Mouse (Mus musculus): ENCODE data around the gene Mgmt. TPM values are rescaled to one million over a fixed set of nuclear protein-coding genes. Genes with fewer than 3 reads are reported as not detected.

Mgmt gene
- total RNA-seq, 2 experiments from 2014 or later: 1.1 to 1.3 TPM

DNA sequence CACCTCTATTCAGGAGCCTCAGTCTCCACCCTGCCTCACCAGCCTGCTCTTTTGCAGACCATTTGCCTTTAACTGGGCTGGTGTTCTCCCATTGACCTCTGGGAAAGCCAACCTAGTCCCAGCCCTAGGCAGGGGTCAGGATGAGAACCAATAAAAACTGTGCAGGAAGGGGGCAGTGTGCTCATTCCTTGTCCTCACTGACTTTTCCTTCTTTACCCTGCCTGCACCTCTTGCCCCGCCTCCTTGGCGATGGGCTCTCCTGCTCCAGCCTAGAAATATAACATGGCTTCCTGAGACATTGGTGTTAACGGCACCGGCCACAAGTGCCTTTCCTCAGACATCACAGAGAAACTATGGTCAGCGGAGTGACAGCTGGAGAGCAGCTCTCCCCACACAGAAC is 161.7 kb downstream of the Mgmt start:
- DNase-seq (ENCODE audit: low spot score in 2 of 2): no peak

DNA sequence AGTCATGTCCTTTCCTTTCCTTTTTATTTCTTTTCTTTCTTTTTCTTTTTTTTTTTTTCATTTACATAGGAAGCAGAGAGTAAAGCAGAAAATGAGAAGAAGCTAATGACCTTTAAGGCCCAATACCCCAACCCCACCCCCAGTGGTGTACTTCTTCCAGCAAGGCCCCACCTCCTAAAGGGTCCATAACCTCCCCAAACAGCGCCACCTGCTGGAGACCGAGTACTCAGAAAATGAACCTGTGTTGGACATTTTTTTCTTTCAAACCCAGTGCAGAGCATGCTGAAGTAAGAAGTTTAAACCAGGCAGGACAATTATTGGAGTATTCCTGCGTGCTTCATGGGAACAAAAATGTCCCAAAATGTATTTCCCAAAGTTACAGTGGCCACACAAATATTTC is 166.1 kb downstream of the Mgmt start:
- no peak for DNase-seq (ENCODE audit: low spot score in 2 of 2)

DNA sequence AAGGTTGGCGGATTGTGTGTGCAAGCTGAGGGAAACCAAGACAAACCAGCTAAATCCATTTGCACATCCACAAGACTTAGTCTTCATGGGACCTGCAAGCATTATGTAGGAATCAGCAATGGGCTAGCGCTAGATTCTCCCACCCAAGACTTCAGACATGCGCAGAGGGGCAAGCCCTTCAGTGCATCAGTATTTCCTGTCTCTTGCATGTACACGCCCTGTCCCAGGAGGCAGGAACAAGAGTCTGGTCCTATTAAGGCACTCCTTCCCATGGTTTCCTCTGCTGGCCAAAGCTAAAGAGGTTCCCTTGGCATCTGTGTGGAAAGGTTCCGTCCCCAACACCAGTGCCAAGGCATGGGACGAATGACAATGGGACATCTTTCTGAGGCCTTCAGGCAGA is 166.7 kb downstream of the Mgmt start:
- no peak for DNase-seq (ENCODE audit: low spot score in 2 of 2)

DNA sequence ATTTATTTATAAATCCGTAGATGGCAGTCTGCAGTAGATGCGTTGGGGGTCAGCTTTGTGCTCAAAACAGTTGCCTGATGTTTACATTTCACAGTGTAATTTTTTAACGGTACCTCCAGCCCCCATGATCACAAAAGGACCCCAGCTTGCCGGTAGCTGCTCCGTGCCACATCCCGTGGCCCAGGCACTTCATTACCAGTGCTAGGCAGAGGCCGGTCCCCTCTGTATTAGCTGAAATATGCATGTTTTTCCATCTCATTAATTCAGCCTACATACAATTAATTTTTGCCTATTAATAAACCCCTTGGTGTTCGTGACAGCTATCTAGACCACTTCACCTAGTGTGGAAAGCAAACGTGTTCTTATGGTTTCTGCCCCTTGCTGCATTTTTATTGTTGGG is 169.8 kb downstream of the Mgmt start:
- DNase-seq (ENCODE audit: low spot score in 2 of 2): no peak

DNA sequence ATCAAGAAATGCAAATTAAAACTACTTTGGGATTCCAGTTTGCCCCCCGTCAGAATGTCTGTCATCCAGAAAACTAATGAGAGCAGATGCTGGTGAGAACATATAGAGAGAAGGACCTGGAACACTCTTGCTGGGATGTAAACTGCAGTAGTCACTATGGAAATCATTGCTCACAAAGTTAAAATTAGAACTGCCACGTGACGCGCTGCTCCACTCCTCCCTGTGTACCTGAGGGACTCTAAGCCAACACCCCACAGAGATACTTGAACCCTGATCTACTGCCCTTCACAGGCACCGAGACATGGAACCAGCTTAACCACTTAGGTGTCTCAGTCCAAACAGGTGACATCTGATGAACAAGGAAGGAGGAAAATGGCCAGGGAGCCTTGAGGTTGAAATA is 171.0 kb downstream of the Mgmt start:
- DNase-seq (ENCODE audit: low spot score in 2 of 2): no peak

DNA sequence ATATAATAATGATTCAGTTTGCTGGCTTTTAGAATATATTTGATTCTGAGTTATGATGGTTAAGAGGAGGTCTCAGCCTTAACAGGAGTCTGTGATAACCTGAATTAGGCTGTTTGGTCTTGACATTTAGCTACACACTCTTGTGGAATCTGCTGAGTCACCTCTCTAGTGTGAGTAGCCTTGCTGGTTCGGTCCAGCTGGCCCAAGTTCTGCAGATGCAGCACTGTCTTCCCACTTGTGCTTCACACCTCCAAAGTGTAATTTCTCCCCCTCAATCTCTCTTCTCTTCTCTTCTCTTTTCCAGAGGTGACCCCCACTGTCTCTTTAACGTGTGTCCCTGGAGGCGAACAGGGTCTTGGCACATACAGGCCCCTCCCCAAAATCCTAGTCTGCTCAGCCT is 171.8 kb downstream of the Mgmt start:
- no peak for DNase-seq (ENCODE audit: low spot score in 2 of 2)

DNA sequence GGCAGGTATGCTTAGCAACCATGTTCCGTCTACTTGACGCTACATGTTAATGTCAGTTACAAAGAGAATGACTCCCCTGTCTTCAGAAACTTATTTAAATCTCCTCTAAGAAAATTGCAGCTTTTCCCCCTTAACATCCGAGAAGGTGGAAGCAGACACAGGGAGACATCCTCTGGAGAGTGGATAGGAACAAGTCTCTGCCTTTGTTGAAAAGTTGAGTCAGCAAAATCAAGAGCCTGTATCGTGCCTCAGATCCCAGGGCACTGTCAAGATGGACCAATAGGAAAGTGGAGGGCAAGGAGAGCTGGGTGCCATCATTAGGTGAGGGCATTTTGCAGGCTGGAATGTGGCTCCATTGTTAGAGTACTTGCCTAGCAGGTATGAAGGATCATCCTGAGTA is 172.6 kb downstream of the Mgmt start:
- DNase-seq (ENCODE audit: low spot score in 2 of 2): no peak

DNA sequence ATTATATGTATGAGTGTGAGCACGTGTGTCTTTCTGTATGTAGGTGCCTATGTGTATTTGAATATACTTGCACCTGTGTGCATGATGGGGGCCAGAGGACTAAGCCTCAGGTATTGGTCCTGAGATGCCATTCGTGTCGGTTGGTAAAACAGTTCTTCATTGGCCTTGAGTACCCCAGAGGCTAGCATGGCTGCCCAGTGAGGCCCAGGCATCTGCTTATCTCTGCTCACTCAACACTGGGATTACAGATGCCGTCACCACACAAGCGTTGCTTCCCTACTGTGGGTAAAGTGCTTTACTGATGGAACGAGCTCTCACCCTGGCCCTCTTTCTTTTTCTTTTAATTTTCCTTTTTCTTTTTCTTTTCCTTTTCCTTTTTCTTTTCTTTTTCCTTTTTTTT is 173.3 kb downstream of the Mgmt start:
- DNase-seq (ENCODE audit: low spot score in 2 of 2): no peak

DNA sequence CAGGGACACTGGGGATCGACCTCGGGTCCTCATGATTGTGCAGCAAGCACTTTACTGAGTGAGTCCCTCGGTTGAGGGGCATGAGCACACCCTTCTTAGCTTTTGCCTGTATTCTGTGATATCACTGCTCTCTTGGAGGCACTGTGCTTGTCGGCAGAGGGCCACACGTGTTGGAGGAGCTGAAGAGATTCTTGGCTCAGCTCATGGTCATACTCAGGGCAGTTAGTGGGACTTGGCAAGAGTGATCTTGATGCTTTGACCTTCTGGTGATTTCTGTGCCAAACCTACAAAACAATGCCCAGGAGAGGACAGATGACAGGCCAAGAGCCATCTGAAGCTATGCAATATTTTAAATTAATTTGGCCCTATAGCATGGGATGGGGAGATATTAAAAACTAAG is 174.4 kb downstream of the Mgmt start:
- no peak for DNase-seq (ENCODE audit: low spot score in 2 of 2)

DNA sequence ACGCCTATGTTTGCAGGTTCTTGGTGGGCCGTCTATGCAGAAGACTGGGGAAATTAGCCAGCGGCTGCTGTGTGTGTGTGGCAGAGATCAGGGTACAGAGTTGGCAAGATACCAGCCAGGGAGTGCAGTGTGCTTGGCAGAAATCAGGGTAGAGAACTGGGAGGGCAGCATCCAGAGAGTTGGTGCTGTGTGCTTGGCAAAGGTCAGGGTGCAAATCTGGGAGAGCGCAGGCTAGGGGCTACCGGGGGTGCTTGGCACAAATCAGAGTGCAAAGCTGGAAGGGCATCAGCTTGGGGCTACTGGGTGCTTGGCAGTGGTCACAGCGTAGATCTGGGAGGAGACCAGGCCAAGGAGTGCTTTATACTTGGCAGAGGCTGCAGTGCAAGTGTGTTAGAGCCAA is 175.4 kb downstream of the Mgmt start:
- no peak for DNase-seq (ENCODE audit: low spot score in 2 of 2)

DNA sequence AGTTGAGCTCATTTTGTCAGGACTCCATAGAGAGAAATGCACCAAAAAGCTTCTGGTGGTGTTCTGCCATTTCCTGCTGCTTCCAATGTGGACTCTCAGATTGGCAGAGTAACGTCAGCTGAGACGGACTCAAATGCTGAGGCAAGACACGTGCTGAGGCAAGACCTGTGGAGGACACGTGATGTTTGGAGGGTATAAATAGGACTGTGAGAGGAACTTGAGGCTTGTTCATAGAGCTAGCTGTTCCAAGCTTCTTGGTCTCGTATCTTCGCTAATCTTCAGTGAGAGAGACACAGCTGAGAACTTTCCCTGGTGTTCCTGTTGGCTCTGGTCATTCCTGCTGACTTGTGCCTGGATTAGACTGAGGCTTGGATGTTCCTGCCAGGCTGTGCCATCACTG is 176.9 kb downstream of the Mgmt start:
- DNase-seq (ENCODE audit: low spot score in 2 of 2): no peak

DNA sequence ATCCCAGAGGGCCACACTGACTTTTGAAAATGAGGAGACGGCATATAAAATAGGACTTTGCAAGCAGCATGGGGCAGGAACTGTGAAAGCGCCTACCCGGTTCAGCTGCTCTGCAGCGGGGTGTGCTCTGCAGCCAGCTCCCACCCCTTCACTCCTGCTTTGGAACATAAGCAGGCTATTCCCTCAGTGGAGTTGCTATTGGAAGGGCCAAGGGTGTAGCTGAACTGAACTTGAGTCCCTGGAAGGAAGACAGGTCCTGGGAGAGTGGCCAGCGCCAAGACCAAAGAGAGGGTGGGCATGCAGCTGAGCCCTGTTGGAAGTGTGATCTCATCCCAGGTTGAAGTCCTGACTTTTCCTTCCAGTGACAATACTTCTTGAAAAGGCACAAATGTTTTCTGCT is 179.5 kb downstream of the Mgmt start:
- no peak for DNase-seq (ENCODE audit: low spot score in 2 of 2)

DNA sequence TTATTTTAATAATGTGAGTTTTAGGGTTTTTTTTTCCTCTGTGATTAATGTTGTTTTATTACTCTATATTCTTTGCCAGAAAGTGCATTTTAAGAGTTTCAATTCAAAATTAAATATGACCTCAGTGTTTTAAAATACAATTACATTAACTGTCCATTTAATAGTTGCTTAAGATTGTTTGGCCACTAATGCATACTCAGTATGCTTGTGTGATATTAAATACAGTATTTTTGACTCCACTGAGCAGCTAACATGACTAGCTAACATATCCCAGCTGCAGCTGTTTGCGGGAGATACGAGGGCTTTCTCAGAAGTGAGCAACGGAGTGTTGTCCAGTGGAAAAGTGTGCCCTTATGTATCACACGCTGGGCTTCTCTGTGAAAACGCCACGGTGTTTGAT is 179.9 kb downstream of the Mgmt start:
- no peak for DNase-seq (ENCODE audit: low spot score in 2 of 2)

DNA sequence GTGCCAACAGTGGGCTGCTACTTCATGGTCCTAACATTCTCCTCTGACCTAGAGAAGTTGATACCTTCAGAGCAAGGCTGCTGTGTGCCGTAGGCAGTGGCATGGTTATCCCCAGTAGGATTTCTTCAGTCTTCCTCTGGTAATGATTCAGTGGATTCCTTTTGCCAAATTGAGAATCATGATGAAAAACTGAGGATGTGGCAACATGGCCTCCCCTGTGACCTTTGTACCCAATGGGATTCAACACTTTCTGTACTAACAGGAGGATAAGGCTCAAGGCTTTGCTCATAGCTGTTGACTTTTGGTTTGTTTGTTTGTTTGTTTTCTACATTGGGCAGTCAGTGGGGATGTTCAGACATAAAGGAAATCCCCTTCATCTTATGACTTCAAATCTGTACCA is 180.9 kb downstream of the Mgmt start:
- DNase-seq (ENCODE audit: low spot score in 2 of 2): no peak

DNA sequence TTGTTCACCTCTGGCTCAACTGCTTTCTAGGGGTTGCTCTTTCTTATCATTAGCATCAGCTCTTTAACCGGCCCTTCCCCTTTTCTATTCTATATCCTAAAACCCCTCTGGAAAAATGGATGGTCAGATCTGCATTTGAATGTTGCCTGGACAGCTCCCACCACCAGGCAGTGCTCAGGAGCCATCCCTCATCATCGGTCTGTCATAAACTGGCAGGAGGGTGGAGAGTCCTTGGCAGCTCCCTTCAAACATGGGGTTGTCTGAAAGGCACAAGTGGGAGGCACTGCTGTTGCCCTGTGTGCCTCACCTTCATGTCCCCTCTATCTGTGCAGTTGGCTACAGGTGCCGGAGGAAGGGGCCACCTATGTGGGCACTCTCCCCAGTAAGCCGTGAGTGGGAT is 185.8 kb downstream of the Mgmt start:
- DNase-seq (ENCODE audit: low spot score in 2 of 2): no peak

DNA sequence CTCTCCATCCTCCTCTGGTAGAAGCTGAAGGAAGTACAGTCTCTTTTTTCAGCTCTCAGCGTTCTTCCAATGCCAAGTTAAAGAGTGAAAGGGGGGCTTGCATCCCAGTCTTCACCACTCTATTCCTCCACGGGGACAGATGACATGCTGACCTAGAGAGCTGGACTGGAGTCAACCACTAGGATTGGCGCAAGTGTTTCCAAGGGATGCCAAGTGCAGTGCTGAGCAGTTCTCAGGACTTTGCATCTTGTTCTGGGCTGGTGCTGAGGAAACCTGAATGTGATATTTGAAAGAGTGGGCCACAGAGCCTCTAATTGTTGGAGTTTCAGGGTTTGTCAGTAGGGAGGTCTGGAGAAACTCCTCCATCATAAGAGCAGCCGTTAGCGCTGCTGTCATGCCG is 187.8 kb downstream of the Mgmt start:
- DNase-seq (ENCODE audit: low spot score in 2 of 2): no peak

DNA sequence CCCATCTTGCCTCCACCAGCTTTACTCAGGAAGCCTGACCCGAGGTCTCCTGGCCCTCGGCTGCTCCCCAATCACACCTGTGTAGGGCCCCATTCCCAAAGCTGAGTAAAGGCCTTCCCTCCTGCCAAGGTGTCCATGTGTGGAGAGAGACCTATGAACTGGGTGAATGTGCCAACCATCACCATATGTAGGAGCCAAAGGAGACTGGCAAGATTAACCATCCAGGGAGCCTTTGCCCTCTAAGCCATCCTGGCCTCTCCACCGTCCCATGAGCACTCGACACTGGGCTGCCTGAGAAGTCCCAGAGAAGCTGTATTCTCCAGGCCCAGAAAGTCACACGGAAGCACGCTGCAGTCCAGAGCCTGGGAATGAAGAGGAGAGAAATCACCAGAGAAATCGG is 190.2 kb downstream of the Mgmt start:
- no peak for DNase-seq (ENCODE audit: low spot score in 2 of 2)

DNA sequence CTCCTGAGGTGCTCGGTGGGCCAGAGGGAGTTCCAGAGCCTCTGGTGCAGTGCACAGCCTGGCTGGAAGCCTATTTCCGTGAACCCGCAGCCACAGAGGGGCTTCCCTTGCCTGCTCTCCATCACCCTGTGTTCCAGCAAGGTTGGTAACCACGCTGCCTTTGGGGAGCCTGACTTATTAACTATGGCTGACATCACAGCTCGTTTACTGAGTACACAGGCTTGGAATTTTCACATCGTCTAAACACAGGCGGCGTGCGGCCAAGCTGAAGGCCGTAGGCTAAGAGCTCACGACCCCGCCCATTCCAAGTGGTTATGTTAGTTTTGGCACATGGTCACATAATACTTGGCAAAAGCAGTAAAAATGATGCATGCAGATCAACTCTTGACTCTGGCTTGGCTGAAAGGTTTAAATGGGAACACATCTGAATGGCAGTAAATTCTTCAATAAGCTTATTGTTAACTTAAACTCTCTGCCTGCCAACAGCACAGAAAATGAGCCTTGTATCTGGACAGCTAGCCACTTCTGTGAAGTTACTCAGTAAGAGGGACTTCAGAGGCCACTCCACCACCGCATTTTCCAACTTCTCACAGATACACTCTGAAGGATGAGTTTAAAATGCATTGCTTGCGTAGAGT is 191.7 kb downstream of the Mgmt start:
- no peak for DNase-seq (ENCODE audit: low spot score in 2 of 2)

DNA sequence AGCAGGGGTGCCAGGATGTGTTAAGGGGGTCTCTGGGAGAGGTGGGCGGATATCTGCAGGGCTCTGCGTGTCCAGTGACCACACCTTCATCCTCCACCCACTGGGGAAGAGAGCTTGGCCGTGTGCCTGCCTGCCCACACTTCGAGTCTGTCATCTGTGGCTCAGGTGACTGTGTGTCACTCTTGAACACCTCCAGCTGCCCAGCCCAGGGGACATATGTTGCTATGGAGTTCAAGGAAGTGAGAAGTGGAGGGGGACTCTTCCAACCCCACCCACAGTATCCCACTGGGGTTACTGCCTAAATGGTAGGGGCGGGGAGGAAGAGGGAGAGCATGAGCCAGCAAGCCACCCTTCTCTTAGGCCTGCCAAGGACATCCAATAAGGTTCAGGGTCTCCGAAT is 192.7 kb downstream of the Mgmt start:
- DNase-seq (ENCODE audit: low spot score in 2 of 2): no peak

DNA sequence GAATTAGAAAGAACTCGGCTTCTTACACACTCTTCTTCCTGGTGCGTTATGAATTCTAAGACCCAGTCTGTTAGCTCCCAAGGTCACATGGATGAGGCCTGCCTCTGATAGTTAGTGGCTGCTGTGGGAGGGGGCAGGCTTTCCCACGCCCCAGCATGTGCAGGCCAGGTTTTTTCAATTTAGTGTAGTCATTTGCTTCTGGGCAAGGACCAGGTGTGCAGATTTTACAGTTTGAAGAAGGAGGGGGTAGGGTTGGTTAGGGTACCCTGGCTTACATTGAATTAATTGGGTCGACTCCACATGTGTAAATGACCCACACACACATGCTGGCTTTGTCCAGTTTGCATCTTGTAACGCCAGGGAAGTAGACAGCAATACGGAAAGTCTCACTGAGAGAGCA is 193.7 kb downstream of the Mgmt start:
- no peak for DNase-seq (ENCODE audit: low spot score in 2 of 2)

DNA sequence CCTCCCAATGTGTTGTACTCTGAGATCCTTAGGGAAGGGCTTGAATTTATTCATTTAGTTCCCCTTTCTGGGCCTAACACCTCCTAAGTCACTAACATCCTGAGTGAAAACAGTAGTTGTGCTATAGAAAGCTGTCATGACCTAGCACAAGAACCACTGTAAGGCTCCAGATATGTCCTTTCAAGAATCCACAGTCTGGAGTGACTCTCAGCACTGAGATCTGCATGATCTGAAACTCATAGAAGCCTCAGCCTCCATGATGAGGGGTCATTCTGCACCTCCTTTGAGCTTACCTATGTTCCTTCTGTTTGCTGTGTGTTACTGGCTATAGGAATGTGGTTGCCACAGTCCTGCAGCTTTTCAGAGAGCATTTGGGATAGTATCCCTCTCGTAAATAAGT is 200.1 kb downstream of the Mgmt start:
- no peak for DNase-seq (ENCODE audit: low spot score in 2 of 2)

DNA sequence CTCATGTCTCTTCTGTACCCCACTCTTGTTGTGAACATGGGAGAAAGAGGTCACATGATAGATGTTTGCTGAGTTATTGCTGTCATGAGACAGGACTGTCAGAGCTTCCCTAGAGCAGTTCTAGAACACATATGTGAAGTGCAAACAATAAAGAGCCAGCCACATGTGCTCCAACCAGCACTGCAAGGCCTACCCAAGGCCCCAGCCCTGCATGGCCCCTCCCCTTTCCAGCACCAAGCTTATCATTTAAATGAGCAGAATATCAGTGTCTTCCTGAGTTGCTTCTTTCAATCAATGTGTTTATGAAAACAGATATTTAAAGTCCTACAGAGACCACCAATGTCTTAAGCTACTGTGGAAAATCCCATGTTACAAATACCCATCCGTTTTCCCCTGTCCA is 201.3 kb downstream of the Mgmt start:
- no peak for DNase-seq (ENCODE audit: low spot score in 2 of 2)

DNA sequence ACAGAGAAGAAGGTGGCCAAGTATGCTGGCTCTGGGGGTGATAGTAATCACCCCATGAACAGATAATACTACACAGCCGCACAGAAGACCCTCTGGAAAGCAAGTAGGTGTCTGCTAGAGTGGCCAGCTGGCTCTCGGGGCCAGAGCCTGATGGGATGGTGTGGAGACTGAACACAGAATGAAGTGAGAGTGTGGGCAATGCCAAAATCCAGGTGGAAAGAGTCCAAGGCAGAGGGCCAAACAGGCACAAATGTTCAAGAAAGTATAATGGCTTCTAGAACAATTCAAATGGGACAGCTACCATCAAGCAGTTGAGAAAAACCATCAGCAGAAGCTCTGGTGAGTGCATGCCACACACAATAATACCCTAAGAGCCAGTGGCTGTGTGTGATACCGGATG is 205.4 kb downstream of the Mgmt start:
- no peak for DNase-seq (ENCODE audit: low spot score in 2 of 2)

DNA sequence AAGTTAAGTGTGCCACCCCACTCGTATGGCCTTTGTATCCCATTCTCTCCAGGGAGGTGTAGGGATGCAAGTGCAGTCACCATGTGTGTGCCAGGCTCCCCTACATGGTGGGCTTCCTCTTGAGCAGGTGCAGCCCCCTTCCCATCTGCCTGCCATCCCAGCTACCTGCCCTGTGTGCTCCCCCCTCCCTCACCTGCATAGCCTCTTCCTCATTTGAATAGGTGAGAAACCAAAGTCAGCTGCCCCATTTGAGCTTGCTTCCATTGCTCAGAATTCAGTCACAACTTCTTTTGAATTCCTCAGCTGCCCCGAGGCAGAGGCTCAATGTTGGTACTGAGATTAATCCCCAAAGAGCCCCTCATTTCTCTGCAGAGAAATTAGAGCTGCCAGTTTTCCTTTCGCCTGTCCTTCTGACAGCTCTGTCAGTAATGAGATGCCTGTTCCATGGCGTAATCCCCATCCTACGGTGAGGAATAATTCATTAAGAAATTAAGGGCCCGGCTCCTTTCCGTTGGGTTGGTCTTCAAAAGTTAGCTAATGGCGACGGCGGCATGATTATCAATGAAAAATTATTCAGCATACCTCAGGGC is 208.3 kb downstream of the Mgmt start:
- DNase-seq (ENCODE audit: low spot score in 2 of 2): no peak
